Mouse (Mus musculus) kidney, adult 2 months (tissue): ENCODE data around the gene Ccdc180.

ENCODE experiments used
- CTCF ChIP-seq: fragments of 200-500 bp; conservative IDR thresholded peaks from 2 replicates; pipeline ENCODE4 v1.5.1; 2011; ENCODE audit warnings: low read depth, mild to moderate bottlenecking, control low read depth, low read length, moderate library complexity, mixed read lengths; ENCODE audit not compliant: insufficient read depth, insufficient read length
- POLR2A ChIP-seq: fragments of 200-500 bp; IDR thresholded peaks from one replicate; pipeline ENCODE4 v1.6.1; 2011; ENCODE audit warnings: low read depth, low read length, control low read depth

GRCm38 (mm10) chr4:45969051-45969450 lies 78.9 kb downstream of the Ccdc180 start:
- TF ChIP-seq CTCF, result no peak
- TF ChIP-seq POLR2A, result no peak
